Mouse (Mus musculus): ENCODE measurements at regions not wholly inside any gene's neighbourhood (a gene's known extent, or its start where the extent isn't known, plus 50 kb on each side); places are given as distances from the start of the nearest gene placed in this dataset.

GRCm38 (mm10) chr6:135433753-135434152 lies 71.4 kb downstream of the Emp1 start:
- no peak for DNase-seq

DNA sequence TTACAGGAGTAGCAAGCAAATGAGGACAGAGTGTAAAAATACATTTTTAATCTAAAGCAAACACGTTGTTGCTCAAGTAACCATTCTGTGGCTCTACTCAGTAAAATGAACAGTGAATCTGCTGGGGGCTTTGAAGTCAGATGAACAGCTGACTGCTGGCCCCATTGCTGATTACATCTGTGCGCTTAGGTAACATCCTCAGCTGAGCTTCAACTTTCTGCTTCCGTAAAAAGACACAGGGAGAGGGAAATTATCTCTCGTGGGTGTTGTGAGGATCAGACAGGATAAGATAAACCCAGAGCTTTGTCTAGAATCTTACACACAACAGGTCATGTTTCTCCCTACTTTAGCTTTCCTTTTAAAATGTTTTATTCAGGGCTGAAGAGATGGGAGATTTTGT lies 74.0 kb downstream of the Emp1 start:
- DNase-seq: peak; percentile 46

DNA sequence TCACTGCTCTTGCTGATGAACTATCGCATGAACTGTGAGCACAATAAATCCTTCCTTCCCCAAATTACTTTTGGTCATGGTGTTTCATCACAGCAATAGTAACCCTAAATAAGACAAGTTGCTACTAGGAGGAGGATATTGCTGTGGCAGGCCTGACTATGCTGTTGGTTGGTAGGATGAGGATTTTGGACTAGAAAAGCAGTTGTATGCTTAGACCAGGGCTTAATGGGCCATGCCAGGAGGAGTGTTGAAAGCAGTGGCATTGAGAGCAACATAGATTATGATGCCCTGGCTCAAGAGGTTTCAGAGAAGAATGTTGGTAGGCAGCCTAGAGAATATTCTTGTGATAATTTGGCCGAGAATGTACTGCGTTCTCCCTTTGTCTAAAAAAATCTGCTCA lies 75.9 kb downstream of the Emp1 start:
- DNase-seq: peak; percentile 66

GRCm38 (mm10) chr6:135441126-135441871 lies 79.0 kb downstream of the Emp1 start:
- DNase-seq: peak; percentile 73

DNA sequence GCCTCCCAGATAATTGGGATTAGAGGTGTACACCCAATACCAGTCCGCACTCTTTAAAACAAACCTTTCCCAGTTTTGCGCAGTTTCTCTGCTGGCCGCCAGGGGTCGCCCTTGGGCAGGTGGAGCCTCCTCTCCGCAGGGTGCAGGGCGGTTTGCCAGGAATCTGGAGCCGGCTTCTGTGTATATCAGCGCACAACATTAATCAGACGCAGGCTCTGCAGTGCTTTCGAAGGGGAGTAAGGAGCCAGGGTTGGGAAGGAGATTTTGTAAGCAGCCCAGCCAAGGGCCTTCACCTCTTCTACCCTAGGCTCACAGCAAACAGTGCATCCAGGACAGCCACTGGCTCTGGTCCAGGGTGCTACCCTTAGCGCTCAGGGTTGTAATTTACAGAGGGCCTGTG lies 82.3 kb downstream of the Emp1 start:
- DNase-seq: peak; percentile 97

DNA sequence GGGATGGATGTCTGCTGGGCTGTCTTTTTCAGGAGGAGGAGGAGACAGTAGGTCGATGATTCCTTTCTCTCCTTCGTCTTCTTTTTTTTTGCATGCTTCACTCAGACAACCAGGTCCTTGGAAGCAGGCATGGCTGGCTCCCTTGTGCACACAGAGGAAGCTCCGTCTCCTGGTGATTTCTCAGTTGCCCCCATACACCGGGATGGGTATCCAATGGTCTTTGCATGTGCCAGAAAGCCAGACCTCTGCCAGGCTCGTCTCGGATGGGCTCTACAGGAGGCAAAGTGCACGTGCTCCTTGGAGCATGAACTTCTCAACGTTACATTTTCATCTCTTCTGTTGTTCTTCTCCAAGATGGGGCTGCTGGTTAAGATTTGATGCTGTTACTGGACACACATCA lies 82.7 kb downstream of the Emp1 start:
- peak; percentile 78 for DNase-seq

DNA sequence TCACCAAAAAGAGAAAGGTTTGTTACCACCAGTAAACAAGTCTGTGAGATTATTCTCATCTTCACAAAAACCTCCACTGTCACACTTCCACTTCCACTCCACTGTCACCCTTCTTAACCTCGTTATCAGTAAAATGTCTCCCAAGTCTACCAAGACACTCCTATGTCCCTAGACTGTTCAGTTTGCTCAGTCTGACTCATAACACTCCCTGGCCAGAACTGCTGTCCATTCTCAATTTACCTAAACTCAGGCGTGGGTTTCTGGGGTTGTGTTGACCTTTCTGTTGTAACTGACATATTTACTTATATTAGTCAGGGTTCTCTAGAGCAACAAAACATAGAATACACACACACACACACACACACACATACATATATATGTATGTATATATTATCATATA lies 85.5 kb downstream of the Emp1 start:
- peak; percentile 44 for DNase-seq

DNA sequence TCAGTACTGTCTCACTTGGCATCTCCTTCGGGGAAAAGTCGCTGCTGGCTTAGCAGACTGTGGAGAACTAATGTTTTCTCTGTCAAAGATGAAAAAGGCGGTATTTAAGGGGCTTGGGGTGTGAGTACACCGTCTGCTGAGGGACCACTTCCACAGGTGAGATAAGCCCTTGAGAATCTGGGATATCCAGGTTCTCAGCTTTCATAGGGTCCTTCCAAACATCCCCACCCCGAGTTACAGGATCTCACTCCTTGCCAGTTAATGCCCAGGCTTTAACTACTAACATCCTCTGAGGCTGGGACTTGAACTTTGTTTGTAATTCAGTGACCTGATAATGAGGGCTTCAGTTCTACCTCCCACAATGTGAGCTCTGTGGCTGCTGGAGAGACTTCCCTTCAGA lies 86.9 kb downstream of the Emp1 start:
- DNase-seq: peak; percentile 67

DNA sequence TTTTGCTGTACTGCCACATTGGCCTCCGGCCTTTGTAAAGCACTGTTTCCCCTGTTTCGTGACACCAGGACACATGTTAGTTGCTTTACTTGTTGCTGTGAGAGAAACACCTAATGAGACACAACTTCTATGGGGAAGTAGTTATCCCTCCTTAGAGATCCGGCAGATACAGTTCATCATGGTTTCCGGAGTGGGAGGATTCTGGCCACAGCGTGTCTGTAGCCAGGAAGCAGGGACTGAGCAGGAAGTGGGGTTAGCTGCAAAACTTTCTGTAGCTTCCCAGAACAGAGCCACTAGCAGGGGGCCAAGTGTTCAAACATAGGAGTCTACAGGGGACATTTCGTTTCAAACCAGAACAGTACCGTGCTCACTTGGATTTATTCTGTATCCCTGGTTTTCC lies 88.2 kb downstream of the Emp1 start:
- peak; percentile 79 for DNase-seq

DNA sequence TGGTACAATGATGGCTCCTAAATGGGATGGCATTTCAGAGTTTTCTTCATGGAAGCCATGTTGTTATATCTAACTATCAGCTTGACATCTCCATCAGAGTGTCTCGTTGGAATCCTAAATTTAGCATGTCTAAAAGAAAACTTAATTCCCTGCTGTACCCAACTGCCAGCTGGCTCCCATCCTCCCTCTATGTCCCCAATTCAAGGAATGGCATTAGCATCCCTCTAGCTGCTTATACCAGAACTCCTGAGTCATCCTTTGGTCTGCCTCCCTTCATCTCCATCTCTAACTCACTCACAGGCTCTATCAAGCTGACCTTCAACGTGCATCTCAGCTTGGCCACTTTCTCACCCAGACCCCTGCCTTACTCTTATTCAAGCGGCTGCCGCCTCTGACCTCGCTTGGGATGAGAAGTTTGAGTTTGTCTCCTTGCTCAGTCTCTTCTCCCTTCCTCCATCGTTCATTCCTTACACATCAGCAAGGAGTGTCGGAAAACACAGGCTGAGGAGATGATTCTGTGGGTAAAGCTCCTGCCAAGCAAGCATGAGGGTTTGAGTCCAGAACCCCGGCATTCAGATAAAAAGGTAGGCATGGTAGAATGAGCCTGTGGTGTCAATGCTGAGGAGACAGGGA lies 88.9 kb downstream of the Emp1 start:
- peak; percentile 68 for DNase-seq

GRCm38 (mm10) chr6:135453041-135453440 lies 90.7 kb downstream of the Emp1 start:
- peak; percentile 24 for DNase-seq

DNA sequence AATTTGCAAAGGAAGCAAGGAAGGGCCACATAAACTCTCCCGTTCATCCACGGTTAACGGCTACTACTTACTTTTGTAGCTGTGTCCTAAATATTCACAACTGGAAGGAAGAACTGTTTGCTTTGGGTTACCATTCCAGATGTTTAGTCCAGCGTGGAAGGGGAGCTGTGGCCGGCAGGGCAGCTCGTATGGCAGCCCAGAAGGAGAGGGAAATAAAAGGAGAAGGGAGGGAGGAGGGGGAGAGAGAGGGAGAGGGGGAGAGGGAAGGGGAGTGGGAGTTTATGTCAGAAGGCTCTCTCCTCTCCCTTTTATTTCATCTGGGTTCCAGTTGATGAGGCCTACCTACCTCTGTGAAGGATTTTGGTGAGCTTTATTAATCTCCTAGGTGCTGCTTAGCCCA lies 110.2 kb downstream of the Emp1 start:
- peak; percentile 45 for DNase-seq

DNA sequence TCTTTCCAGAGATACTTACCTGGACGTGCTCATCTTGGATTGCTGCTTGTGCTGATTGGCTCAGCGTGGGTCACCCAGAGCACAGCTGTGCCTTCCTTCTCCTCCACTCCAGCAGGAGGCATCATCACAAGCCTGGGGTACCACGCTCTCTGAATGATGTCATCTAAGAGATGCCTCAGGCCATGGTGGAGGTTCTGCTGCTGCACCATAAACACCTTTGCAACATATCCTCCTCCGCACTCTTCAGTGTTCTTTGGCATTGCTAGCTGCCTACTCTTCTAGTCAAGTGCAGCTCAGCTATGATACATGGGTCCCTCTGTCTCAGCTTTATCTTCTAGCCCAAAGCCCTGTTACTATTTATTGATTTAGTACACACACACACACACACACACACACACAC lies 110.8 kb downstream of the Emp1 start:
- peak; percentile 72 for DNase-seq

GRCm38 (mm10) chr6:135488795-135489194 lies 126.5 kb downstream of the Emp1 start:
- DNase-seq: no peak

- peak; percentile 68 for DNase-seq
These were observed 131.6 kb downstream of the Emp1 start for GRCm38 (mm10) chr6:135493983-135494382.

DNA sequence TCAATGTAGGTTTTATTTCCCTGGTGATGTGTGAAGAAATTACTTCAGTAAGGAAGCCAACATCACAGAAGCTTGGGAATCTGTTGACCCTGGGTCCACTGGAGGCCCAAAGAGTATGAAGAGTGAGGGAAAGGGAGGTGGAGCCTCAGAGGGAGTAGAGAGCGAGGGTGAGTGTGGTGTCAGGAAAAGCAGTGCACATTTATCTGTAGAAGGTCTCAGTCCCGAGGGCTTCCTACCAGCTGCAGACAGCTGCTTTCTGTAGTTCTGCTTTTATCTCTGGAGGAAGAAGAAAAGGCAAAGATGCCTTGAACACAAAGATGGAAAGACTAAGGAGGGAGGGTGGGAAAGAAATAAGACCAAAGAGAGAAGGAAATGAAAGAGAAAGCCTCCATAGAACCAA lies 133.5 kb downstream of the Emp1 start:
- DNase-seq: peak; percentile 96

DNA sequence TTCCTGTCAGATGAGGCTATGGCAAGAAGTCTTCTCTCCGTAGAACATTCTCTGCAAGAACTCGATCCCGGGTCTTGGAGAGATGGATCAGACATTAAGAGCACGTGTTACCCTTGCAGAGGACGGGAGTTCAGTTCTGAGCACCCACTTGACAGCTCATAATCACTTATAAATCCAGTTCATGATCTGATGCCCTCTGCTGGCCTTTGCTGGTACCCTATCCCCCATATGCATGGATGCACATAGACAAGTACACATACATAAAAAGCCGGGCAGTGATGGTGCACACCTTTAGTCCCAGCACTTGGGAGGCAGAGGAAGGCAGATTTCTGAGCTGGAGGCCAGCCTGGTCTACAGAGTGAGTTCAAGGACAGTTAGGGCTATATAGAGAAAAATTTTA lies 136.2 kb downstream of the Emp1 start:
- DNase-seq: peak; percentile 40

DNA sequence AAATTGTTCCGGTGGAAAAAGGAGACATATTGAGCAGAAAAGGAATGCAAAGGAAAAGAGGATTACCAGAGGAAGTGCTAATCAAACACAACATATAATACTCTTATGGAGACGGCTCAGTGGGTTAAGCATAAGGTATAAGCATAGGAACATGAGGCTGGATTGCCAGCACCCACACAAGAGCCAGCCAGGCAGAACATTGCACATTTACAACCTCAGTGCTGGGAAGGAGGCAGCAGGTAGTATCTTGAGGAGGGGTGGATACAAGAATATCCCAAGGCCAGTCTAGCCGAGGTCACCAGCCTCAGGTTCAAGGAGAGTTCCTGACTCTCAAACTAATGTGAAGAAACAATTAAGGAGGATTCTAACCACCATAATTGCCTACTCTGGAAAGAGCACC lies 138.0 kb downstream of the Emp1 start:
- peak; percentile 58 for DNase-seq

- peak; percentile 67 for DNase-seq
These were observed 139.4 kb downstream of the Emp1 start for GRCm38 (mm10) chr6:135501791-135502190.

GRCm38 (mm10) chr6:135502405-135502804 lies 140.1 kb downstream of the Emp1 start:
- peak; percentile 61 for DNase-seq

- DNase-seq: no peak
These were observed 156.5 kb downstream of the Emp1 start for GRCm38 (mm10) chr6:135518710-135519437.

DNA sequence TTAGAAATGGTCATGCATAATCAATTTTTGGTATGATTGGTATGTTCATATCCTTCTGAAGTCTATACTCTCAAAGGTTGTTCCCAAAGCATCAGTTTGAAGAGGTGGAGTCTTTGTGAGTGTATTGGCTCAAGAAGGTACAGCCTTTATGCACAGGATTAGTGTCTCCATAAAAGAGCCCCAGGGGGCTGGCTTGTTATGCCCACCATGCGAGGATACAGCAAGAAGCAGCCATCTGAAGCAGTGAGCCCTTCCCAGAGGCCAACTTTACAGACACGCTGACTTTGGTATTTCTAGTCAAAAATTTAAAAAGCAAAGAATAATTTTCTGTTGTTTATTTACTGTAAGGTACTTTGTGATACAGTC lies 157.1 kb downstream of the Emp1 start:
- no peak for DNase-seq

- no peak for DNase-seq
These were observed 158.5 kb downstream of the Emp1 start for GRCm38 (mm10) chr6:135520868-135521267.

DNA sequence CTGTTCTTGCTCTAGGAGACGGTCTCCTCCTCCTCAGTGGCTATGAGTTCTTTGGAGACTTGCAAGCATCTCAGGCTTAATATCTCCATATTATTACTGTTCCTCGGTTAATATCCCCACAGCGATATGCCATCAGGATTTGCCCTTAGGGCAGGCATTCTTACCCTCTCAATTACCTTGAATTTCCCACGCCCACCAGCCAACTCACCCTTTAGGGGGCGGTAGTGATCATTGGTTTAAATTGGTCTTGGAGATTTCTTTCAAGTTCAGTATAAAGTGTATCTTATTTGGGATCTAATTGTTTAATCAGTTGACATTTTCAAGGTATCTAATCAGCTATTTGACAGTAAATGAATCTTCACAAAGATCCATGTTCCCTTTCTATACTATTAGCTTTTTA lies 162.5 kb downstream of the Emp1 start:
- no peak for DNase-seq

All from heart, adult 11 months (tissue).